Mouse (Mus musculus): Measurements from ENCODE around the gene Cercam. TPM values are rescaled to one million over a fixed set of nuclear protein-coding genes. Genes with fewer than 3 reads are reported as not detected.
A peak's percentile ranks its signal among the peaks of the same experiment; 100 is the strongest.
"Not testable (repeated sequence)": the region's sequence is repeated elsewhere in the genome, so short reads cannot be mapped to it uniquely, and the experiment has no call there.

Cercam gene
- total RNA-seq, 2 experiments from 2014 or later: 6.7 to 9.6 TPM

GRCm38 (mm10) chr2:29889991-29890833 lies 21.2 kb downstream of the Cercam start:
- peak; percentile 66 to 74 for DNase-seq (ENCODE audit: extremely low spot score in 1 of 2, low spot score in 1 of 2)

DNA sequence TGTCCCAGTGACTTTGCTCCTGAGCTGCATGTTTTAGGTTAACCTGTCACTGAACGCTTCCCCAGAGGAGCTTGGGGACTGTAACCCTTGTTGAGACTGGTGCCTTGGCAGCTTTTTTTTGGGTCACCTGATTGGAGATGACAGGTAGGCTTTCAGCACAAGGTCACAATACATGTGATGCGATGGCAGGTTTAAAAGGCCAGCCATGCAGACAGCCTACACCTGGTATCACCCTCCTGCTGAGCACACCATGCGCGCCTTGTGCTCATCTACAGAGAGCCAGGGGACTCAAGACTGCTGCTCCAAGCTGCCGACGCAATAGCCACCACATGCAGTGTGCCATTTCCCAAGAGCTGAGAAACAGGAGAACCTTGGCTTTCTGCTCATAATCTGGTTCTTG lies 22.8 kb downstream of the Cercam start:
- no peak for DNase-seq (ENCODE audit: extremely low spot score in 1 of 2, low spot score in 1 of 2)

- no peak for DNase-seq (ENCODE audit: extremely low spot score in 1 of 2, low spot score in 1 of 2)
These were observed 27.1 kb downstream of the Cercam start for GRCm38 (mm10) chr2:29896071-29896470.

GRCm38 (mm10) chr2:29897366-29897765 lies 28.4 kb downstream of the Cercam start:
- no peak for DNase-seq (ENCODE audit: extremely low spot score in 1 of 2, low spot score in 1 of 2)

DNA sequence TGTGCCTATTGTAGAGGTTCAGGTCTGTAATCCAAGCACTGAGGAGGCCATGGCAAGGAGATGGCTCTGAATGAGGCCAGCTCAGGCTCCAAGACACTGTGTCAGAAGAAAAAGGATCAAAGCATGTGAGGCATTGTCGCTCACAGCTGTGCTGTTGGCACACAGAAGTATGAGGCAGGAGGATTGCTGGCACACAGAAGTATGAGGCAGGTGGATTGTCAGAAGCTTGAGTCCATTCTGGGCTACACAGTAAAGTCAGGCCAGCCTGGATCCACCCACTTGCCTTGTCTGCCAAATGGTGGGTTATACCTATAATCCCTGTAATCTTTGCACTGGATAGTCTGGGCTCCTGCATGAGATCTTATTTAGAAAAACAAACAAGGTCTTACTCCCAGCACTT lies 29.1 kb downstream of the Cercam start:
- DNase-seq (ENCODE audit: extremely low spot score in 1 of 2, low spot score in 1 of 2): no peak

DNA sequence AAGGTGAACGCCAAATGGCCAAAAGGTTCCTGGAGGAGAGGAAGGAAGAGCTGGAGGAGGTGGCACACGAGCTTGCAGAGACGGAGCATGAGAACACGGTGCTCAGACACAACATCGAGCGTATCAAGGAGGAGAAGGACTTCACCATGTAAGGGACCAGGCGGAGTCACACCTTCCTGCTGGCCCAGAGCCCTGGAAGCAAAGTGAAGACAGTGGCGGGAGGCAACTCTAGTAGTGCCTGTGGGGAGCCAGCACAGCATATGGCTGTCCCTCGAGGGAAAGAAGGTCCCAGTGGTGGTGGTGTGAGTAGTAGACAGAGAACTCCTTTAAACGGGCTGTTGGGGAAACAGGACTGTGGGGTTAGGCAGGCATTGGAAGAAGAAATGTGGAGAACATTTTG lies 33.2 kb downstream of the Cercam start:
- DNase-seq (ENCODE audit: extremely low spot score in 1 of 2, low spot score in 1 of 2): no peak

- DNase-seq (ENCODE audit: extremely low spot score in 1 of 2, low spot score in 1 of 2): not testable (repeated sequence)
These were observed 39.2 kb downstream of the Cercam start for GRCm38 (mm10) chr2:29908171-29908570.

DNA sequence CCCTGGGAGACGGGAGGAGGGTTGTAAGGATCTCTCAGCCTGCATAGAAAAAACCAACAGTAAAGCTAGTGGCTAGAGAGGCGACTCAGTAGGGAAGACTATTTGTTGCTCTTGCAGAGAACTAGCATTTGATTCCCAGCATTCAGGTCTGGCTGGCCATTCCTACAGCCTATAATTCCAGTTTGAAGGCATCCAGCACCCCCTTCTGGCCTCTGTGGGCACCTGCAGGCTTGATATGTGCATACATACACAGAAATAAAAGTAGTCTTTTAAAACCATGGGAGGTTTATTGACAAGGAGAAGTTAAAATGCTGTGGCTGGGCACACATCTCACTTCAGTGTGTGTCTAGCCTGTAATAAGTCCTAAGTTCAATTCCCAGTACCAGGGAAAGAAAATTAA lies 41.1 kb downstream of the Cercam start:
- no peak for DNase-seq (ENCODE audit: extremely low spot score in 1 of 2, low spot score in 1 of 2)

DNA sequence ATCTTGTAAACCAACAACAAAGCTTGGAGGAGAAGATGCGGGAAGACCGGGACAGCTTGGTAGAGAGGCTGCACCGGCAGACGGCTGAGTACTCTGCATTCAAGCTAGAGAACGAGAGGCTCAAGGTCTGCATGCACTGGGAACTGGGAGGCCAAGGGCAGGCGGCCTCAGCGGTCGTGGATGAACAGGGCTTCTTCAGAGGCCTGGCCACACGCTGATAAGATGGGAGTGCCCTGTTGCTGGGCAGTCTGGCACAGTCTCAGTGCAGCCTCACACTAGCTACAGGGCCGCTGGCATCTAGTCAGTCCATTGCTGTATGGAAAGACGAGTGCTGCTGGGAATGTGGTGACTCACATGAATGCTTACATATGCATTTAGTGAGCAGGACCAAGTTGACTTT lies 48.7 kb downstream of the Cercam start:
- no peak for DNase-seq (ENCODE audit: extremely low spot score in 1 of 2, low spot score in 1 of 2)

GRCm38 (mm10) chr2:29922011-29922410 lies 53.0 kb downstream of the Cercam start:
- peak in 1 of 2 experiments; percentile 38 for DNase-seq (ENCODE audit: extremely low spot score in 1 of 2, low spot score in 1 of 2)

GRCm38 (mm10) chr2:29926542-29926941 lies 57.6 kb downstream of the Cercam start:
- no peak for DNase-seq (ENCODE audit: extremely low spot score in 1 of 2, low spot score in 1 of 2)

DNA sequence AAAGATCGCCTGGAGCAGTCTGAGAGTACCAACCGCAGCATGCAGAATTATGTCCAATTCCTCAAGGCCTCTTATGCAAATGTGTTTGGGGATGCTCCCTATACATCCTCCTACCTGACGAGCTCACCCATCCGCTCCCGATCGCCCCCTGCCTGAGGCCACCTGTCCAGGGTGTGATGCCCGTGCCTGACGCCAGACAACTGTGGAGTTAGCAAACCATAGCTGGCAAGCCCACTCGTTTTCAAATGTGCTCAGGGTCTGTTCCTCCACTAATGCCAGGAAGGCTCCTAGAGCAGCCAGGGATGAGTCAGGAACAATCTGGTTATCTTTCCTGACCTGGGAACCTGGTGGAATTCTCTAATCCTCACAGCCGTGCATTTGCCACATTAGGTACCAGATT lies 61.5 kb downstream of the Cercam start:
- DNase-seq (ENCODE audit: extremely low spot score in 1 of 2, low spot score in 1 of 2): peak; percentile 15 to 20

- no peak for DNase-seq (ENCODE audit: extremely low spot score in 1 of 2, low spot score in 1 of 2)
These were observed 62.2 kb downstream of the Cercam start for GRCm38 (mm10) chr2:29931194-29931593.

Small RNAs within 50 kb of the gene (microRNA-seq; reads per million reads assigned to microRNA genes)
- 0 to 0.20 reads per million in 2 experiments for gene Mir219a-2
- gene Mir219b: 0 reads per million in 2 experiments

Other genes starting within 250 kb of the Cercam start
- gene Rapgef1, start 249.4 kb upstream of the Cercam start, total RNA-seq (2021): 100 to 1,000 TPM in 1 of 2 experiments, 10 to 100 TPM in 1; 99.0 to 104 TPM
- 1 to 10 TPM in 1 of 2 experiments, under 1 TPM in 1; 0.91 to 1.2 TPM for gene Gm13420, start 117.5 kb upstream of the Cercam start, total RNA-seq (2021)
- not detected for gene Gm13547, start 109.9 kb upstream of the Cercam start, total RNA-seq (2021)
- gene Coq4, start 81.7 kb upstream of the Cercam start, total RNA-seq (2021): 10 to 100 TPM; 28.6 to 30.7 TPM
- 10 to 100 TPM; 46.3 to 46.8 TPM for gene Trub2, start 80.7 kb upstream of the Cercam start, total RNA-seq (2021)
- gene Slc27a4, start 66.5 kb upstream of the Cercam start, total RNA-seq (2021): 10 to 100 TPM; 74.1 to 76.7 TPM
- 10 to 100 TPM; 48.0 to 56.8 TPM for gene Urm1, start 49.1 kb upstream of the Cercam start, total RNA-seq (2021)
- gene Odf2, start 20.1 kb downstream of the Cercam start, total RNA-seq (2021): 100 to 1,000 TPM in 1 of 2 experiments, 10 to 100 TPM in 1; 78.2 to 115 TPM
- 10 to 100 TPM; 37.9 to 39.3 TPM for gene Gle1, start 66.3 kb downstream of the Cercam start, total RNA-seq (2021)
- gene Sptan1, start 96.4 kb downstream of the Cercam start, total RNA-seq (2021): 100 to 1,000 TPM; 838 to 951 TPM
- gene Wdr34, start 179.7 kb downstream of the Cercam start, total RNA-seq (2021): 10 to 100 TPM; 32.5 to 33.0 TPM
- gene Set, start 188.2 kb downstream of the Cercam start, total RNA-seq (2021): 100 to 1,000 TPM; 187 to 188 TPM
- 1 to 10 TPM; 1.2 to 1.9 TPM for gene Pkn3, start 208.5 kb downstream of the Cercam start, total RNA-seq (2021)
- 10 to 100 TPM in 1 of 2 experiments, 1 to 10 TPM in 1; 9.9 to 11.4 TPM for gene Zdhhc12, start 224.5 kb downstream of the Cercam start, total RNA-seq (2021)

Measured in layer of hippocampus, postnatal 25 days (tissue).